Mouse (Mus musculus) liver, postnatal 0 days (tissue): ENCODE measurements around the gene Samd8.

Experiments
- CTCF ChIP-seq: sonication (generic); IDR thresholded peaks from 2 replicates; pipeline ENCODE4 v1.5.1; 2016; ENCODE audit warnings: antibody characterized with exemption, low read depth
- EP300 ChIP-seq: IDR thresholded peaks from 2 replicates; pipeline ENCODE4 v1.6.1; 2016; ENCODE audit warnings: antibody characterized with exemption, low read depth, mild to moderate bottlenecking

DNA sequence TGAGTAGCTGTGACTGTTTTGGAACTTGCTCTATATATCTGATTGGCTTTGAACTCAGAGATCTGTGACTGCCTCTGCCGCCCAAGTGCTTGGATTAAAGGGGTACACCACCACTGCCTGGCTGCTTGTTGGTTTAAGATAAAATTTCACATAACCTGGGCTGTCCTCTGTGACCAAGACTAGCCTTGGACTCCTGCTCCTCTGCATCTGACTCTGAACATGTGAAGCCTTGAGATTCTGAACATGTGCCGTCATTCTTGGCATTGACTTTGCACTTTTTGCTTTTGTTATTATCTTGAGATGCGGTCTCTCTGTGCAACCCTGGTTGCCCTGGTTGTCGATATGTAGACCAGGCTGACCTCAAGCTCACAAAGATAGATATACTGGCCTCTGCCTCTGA, 41.4 kb downstream of the Samd8 start:
- TF ChIP-seq CTCF (no peak), EP300 (no peak)
